Mouse (Mus musculus) gastrocnemius, postnatal 25 days (tissue): ENCODE measurements around the gene Itsn1. TPM values are rescaled to one million over a fixed set of nuclear protein-coding genes. Genes with fewer than 3 reads are reported as not detected.

Experiments
- DNase-seq: peaks from one replicate; pipeline ENCODE4 v3.0.0; 2022
- total RNA-seq, 2 experiments: library from RNA; stranded (reverse); gene quantifications; 1 replicate in 1 of 2; 2 replicates in 1 of 2; pipeline ENCODE4 v1.2.3; 2021

The Itsn1 gene
- total RNA-seq, 2 experiments from 2014 or later, result 55.3 to 60.5 TPM

DNA sequence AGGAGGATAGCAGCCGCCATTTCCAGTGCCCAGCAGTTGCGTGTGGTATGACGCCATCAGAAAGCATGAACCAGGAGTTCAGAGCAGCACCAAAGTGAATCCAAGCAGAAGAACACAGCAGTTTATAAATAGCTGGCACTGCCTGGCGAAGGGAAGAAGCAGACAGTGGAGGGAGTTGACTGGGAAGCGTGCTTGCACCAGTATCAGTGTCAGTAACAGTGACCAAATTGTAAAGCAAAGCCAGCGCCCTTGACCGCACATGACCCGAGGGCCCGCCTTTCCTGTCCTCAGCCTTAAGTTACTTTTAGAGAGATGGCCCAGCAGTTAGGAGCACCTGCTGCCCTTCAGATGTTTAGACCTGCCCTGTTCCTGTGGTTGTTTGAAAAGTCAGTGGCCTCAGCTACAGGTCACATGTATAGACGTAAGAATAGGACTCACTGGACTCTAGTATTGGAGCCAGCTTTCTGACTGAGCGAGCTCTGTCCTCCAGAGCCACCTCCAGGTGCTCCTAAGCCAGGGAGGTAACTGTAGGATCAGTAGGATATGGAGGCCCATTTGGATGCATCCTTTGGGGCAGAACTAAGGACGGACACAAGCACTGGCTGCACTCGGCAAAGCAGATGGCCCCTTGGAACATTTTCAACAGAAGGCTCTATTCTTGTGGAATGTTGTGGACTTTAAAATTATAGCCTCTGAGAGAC is 118.6 kb downstream of the Itsn1 start:
- DNase-seq, result peak; percentile 62

DNA sequence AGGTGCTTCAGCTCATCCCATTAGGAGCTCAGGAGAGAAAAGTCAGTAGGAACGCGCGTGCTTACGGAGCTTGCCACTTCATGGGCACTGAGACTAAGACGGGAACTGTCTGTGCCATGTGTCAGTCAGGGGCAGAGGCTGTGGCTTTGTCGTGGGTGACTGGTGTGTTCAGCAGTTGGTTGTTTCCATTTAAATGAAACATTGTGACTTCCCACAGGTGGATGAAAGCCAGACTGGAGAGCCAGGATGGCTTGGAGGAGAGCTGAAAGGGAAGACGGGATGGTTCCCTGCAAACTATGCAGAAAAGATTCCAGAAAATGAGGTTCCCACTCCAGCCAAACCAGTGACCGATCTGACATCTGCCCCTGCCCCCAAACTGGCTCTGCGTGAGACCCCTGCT is 119.4 kb downstream of the Itsn1 start:
- DNase-seq, result peak; percentile 35

- no peak for DNase-seq
These were observed 120.0 kb downstream of the Itsn1 start for GRCm38 (mm10) chr16:91848906-91849603.

- DNase-seq, result no peak
These were observed 121.1 kb downstream of the Itsn1 start for GRCm38 (mm10) chr16:91850175-91850574.

- DNase-seq, result no peak
These were observed 122.6 kb downstream of the Itsn1 start for GRCm38 (mm10) chr16:91851456-91852231.

GRCm38 (mm10) chr16:91852753-91853152 is 123.7 kb downstream of the Itsn1 start:
- no peak for DNase-seq

DNA sequence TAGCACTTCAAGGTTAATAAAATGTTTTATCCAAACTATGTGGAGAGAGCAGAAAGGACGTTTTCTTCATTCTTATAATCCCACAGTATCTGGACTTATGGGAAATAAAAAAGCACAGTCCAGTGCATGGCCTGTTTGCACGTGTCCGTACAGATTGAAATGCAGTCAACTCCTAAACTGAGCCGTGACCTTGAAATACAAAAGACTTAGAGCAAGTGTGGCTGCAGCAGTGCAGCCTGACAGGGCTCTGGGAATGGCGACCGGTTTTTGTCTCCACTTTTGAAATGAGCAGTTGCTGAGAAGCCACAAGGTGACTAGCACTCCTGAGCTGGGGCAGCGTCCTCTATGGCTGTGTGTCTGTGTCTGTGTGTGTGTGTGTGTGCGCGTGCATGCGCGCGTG is 124.1 kb downstream of the Itsn1 start:
- DNase-seq, result no peak

DNA sequence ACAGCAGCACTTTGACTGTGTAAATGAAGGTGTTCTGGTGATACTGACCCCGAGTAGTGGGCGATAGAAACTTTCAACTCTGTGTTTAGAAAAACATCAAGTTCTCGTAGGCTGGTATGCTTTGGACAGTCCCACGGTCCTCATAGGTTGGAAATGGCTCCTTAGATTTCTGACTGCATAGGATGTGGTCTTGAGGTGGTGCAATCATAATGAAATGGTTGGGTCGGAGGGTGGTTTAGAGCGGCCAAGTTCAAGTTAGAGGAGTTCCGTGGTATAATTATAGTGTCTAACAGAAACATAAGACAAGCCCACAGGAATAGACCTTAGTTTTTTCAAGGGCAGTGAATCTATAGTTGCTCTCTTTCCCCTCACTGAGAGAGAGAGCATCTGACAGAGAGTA is 129.6 kb downstream of the Itsn1 start:
- DNase-seq, result no peak

DNA sequence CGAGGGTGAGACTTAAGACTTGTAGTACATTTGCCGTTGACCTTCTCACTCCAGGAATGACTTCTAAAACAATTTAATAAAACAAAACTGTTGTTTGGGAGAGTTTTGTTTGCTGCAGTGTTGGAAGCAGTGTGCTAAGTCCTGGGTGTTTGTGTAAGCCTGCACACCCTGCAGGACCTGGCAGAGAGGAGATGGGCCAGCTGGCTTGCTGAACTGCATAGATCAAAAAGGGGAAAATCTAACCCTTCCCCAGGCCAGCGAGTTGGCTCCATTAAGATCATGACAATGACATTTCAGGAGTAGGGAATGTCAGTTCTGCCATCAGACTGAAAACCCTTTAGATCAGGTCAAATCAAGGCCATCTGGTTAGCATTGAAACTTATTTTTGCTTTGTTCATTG is 130.1 kb downstream of the Itsn1 start:
- DNase-seq, result no peak

DNA sequence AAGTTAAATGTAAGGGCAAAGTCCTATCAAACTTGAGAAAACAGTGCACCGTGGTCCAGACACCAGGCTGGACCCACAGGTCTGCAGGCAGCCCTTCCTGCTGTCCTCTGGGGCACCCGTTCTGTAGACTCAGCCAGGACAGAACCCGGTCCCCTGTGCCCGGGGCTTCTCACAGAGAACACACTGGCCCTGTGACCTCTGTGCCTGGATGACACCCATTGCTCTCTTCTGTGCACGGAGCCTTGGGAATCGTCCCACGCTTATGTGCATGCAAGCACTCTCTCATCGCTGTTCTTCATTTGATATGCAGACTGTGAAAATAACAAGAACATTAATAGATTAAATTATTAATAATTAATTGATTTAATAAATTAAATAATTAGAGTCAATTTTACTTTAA is 130.9 kb downstream of the Itsn1 start:
- DNase-seq, result no peak

- DNase-seq, result no peak
These were observed 131.5 kb downstream of the Itsn1 start for GRCm38 (mm10) chr16:91860471-91861125.

DNA sequence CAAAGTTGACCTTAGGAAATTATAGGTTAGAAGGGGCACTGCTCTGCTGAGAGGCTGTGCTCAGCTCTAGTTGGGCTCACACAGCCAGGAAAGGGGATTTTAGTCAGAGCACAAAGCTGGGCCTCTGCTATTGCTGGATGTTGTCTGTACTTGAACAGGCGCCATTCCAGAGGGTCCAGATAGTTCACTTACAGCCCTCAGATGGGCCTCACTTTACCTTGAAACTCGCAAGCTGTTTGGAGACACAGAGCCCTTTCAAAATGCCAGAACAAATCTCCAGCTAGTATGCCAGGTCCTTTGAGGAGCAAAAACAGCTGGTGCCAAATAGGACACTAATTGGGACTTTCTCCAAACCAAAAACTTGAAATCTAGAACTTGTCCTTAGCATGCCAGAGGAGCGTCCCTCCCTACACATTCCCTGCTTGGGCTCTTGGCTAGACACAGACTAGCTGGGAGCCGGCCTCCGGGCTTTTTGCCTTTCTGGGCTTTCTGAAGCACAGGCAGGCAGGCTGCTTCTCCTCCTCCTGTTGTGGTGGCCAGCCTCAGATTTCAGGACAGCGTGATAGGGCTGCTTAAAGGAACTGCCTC is 132.8 kb downstream of the Itsn1 start:
- DNase-seq, result peak; percentile 84

- DNase-seq, result no peak
These were observed 133.8 kb downstream of the Itsn1 start for GRCm38 (mm10) chr16:91862836-91863235.

GRCm38 (mm10) chr16:91864646-91865332 is 135.7 kb downstream of the Itsn1 start:
- DNase-seq, result no peak

DNA sequence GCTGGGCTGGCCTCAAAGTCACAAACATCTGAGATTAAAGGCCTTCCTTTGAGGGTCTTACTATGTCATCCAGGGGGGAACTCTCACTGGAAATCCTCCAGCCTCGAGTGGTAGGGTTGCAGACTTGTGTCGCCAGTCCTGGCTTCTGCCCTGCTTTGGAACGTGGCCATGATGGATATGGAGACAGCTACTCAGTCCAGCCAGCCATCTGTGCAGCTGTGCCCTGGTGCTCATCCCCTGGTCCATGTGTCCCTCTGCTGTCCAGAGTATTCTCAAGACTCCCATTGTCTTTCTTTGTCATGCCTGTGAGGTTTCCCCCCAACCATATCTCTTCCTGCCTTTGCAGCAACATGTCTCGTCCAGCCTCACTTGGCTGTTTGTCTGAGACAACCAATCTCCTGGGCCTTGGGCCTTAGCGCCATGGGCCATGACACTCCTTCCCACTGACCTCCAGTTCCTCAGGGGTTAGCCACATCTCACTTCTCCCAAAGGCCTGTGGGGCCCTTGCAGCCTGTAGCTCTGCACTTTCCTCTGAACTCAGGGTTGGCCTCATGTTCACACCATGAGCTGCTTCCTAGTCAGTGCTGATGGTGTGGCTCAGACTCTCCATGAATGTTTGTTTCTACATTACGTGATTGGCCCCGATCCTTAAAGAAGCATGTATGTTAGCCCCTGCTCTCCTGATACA is 136.6 kb downstream of the Itsn1 start:
- DNase-seq, result no peak

DNA sequence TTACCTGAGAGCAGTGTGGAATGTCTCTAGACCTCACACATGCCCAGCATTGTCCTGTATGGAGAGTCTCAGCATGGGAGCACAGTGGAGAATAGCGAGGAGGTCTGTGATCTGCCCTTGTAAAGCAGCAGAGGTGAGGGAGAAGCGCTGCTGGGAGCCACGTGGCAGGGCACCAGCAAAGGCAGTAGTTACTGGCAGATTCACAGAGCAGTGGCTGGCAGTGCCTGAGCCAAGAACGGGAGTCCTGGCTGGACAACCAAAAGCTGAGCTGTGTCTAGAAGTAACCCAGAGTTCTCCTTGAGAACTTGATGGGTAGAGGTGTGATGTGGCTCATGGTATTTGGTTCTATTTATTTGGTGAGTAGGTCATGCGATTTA is 137.2 kb downstream of the Itsn1 start:
- peak; percentile 81 for DNase-seq

DNA sequence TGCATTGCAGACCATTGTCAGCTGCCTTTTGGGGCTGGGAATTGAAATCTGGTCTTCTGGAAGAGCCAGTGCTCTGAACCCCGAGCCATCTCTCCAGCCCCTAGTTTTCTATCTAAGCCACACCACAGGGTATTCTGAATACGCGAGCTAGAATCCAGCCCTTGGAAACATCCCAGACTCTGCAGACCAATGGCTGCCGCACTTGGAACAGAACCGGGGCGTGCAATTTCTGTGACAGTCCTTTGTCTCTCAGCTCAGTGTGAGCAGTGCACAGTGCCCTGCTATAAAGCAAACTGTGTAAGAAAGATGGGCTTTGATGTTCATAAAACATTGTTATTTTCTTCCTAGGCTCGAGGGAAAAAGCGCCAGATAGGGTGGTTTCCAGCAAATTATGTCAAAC is 138.6 kb downstream of the Itsn1 start:
- DNase-seq, result no peak

- peak; percentile 49 for DNase-seq
These were observed 140.1 kb downstream of the Itsn1 start for GRCm38 (mm10) chr16:91868943-91869911.

GRCm38 (mm10) chr16:91870158-91870582 is 141.1 kb downstream of the Itsn1 start:
- DNase-seq, result no peak

DNA sequence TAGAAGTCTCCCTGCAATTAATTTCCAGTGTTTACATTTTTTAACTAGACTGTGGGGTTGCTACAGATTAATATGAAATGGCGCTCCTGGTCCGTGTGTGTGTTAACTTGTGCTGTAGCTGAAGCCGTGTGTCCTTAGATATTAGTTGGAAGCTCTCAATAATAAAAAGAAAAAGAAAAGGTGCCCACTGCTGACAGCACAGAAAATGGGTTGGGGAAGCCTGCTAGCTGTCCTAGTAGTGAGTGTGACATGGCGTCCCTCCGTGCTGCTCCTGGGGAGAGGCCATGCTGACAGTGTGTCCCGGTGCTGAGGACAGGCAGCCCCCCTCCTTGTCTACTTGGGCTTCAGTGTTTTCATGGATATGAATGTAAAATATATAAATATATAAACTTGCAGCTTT is 142.1 kb downstream of the Itsn1 start:
- DNase-seq, result no peak
